Mouse (Mus musculus) olfactory bulb, adult 2 months (tissue): Measurements from ENCODE around the gene Tef.

Experiments used
- CTCF ChIP-seq: fragments of 200-500 bp; IDR thresholded peaks from 2 replicates; pipeline ENCODE4 v1.5.1; 2012; ENCODE audit warnings: low read depth, mild to moderate bottlenecking, low read length, moderate library complexity; ENCODE audit not compliant: insufficient read depth
- POLR2A ChIP-seq: fragments of 200-500 bp; IDR thresholded peaks from 2 replicates; pipeline ENCODE4 v1.6.1; 2012; ENCODE audit warnings: mild to moderate bottlenecking, low read depth, low read length, moderate library complexity; ENCODE audit not compliant: insufficient read depth

GRCm38 (mm10) chr15:81848301-81848700 is 46.1 kb downstream of the Tef start:
- TF ChIP-seq CTCF, result peak; percentile 41
- no peak for TF ChIP-seq POLR2A
